Mouse (Mus musculus) liver, embryonic 16.5 days (tissue): ENCODE results near the gene Lrp6. TPM values are rescaled to one million over a fixed set of nuclear protein-coding genes. Genes with fewer than 3 reads are reported as not detected.

Source experiments
- ATAC-seq: fragments of 200-750 bp; cut with Nextera tagmentation; 2 replicates; pipeline ENCODE4 v1.8.0; 2017; ENCODE audit warnings: low read depth, mild to moderate bottlenecking, moderate number of reproducible peaks, moderate library complexity
- H3K27ac ChIP-seq: fragments of 300-500 bp; sonication (generic); 2 replicates; pipeline ENCODE4 v1.5.1; 2014; ENCODE audit warnings: mild to moderate bottlenecking, low read length
- H3K27me3 ChIP-seq: fragments of 300-500 bp; sonication (generic); 2 replicates; pipeline ENCODE4 v1.6.1; 2014; ENCODE audit warnings: low read depth, low read length, mixed read lengths; ENCODE audit not compliant: control insufficient read depth, insufficient read depth
- H3K36me3 ChIP-seq: fragments of 300-500 bp; sonication (generic); 2 replicates; pipeline ENCODE4 v1.6.1; 2014; ENCODE audit warnings: mild to moderate bottlenecking; ENCODE audit not compliant: control insufficient read depth, insufficient read depth
- H3K4me1 ChIP-seq: fragments of 300-500 bp; sonication (generic); 2 replicates; pipeline ENCODE4 v1.6.1; 2014; ENCODE audit warnings: low read depth, low read length, mixed read lengths; ENCODE audit not compliant: control insufficient read depth
- H3K4me2 ChIP-seq: fragments of 300-500 bp; sonication (generic); 2 replicates; pipeline ENCODE4 v1.6.1; 2014; ENCODE audit warnings: low read depth, low read length, mixed read lengths
- H3K4me3 ChIP-seq: fragments of 300-500 bp; sonication (generic); 2 replicates; pipeline ENCODE4 v1.5.1; 2014; ENCODE audit warnings: low read depth, mild to moderate bottlenecking, low read length
- H3K9ac ChIP-seq: fragments of 300-500 bp; sonication (generic); 2 replicates; pipeline ENCODE4 v1.6.1; 2014; ENCODE audit warnings: low read depth, low read length
- H3K9me3 ChIP-seq: fragments of 300-500 bp; sonication (generic); replicated peaks from 2 replicates; pipeline ENCODE4 v1.6.1; 2016; ENCODE audit warnings: low read length; ENCODE audit not compliant: control insufficient read depth
- WGBS: fragments of 180-500 bp; shearing (Covaris S2); extraction: QIAGEN DNeasy Blood & Tissue Kit; methylation state at CpG from one replicate; pipeline ENCODE4 v1.1.7; 2014; ENCODE audit not compliant: insufficient replicate concordance; 5-methylcytosine and 5-hydroxymethylcytosine counted together
- polyA plus RNA-seq: library from polyadenylated mRNA; unstranded; fragments of >200 nt; fragmentation: Nextera tagmentation; extraction: Ambion mirVana; gene quantifications from 2 replicates; pipeline ENCODE4 v1.2.1, GENCODE M21; 2015

Gene Lrp6
- polyA plus RNA-seq, 1 experiment from 2014 or later, result 7.8 TPM

DNA sequence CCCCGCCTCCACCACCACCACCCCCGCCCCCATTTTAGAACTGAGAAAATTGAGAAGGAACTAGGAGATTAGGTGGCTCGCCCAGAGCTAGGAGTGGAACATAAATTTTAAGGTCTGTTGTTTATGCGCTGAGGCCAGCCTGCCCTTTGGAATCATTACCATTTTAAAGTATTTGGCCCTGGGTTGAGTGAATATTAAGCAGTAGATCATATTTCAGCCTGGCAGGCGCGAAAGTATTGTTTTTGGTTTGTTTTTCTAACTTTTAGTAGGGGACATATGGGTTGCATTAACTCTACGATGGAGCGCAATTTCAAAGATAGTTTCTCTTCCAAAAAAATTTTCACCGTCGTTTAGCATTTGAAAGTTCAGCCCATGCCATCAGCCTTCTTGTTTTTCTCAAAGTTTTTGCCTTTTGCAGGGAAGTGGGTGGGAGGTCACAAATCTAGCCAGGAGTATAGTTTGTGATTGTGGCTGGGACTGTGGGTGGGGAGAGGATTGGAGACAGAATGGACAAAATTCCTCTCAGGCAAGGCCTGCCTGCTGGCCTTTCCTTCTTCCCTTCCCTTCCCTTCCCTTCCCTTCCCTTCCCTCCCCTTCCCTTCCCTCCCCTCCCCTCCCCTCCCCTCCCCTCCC is 35.7 kb upstream of the Lrp6 start:
- Histone ChIP-seq H3K27me3 (no peaks in the 10 kb centered on the region), H3K4me2 (no peak overlapping the region), H3K9me3 (no peaks in the 10 kb centered on the region), H3K4me3 (no peak overlapping the region), H3K4me1 (no peaks in the 10 kb centered on the region; the same call in 1 of the 2 replicates), H3K27ac (no peak overlapping the region), H3K36me3 (no peaks in the 10 kb centered on the region), H3K9ac (no peak overlapping the region)
- WGBS, result 49% methylated on average over 10 of the region's 10 CpGs
- ATAC-seq, result no peak

DNA sequence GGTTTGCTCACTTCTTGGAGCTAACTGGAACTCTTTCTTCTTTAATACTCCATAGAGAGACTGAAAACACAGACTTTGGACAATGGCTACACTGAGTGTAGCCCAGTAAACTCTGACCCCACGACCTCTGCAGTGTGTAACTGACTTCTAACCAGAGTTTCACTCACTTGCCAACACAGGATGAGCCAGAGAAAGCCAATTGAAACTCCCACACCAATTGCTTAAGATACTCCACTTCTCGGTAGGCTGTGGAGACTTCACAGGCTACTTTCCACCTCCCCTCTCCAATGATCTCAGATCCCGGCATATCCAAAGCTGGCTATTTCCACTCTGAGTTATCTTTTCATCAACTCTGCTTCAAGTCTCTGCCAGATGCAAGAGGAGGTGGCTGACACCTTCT is 35.0 kb upstream of the Lrp6 start:
- Histone ChIP-seq H3K4me2 (no peak overlapping the region), H3K4me1 (no peaks in the 10 kb centered on the region; the same call in 1 of the 2 replicates), H3K9ac (no peak overlapping the region), H3K36me3 (no peaks in the 10 kb centered on the region), H3K9me3 (no peaks in the 10 kb centered on the region), H3K27me3 (no peaks in the 10 kb centered on the region), H3K27ac (peak overlapping the region; percentile 60), H3K4me3 (no peak overlapping the region)
- 34% methylated on average over 3 of the region's 3 CpGs for WGBS
- ATAC-seq, result peak; percentile 71

DNA sequence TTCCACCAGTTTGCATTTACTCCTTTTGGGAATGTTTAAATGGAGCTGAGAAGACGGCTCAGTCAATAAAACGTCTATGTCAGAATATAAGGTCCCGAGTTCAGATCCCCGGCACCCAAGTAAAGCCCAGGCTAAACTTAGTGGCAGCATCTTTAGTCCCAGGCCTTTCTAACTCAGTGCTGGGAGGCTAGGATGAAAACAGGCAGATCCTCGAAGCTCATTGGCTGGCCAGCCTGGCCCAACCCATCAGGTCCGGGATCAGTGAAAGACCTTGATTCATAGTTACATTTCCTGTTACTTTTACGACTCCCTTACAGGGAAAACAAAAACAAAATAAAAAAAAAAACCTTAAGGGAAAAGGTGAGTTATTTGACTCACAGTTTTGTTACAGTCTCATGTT is 34.4 kb upstream of the Lrp6 start:
- no peak for ATAC-seq
- Histone ChIP-seq H3K9me3 (no peaks in the 10 kb centered on the region), H3K4me3 (no peak overlapping the region), H3K36me3 (no peaks in the 10 kb centered on the region), H3K27me3 (no peaks in the 10 kb centered on the region), H3K27ac (peak overlapping the region; percentile 60), H3K9ac (no peak overlapping the region), H3K4me1 (no peaks in the 10 kb centered on the region; the same call in 1 of the 2 replicates), H3K4me2 (no peak overlapping the region)
- WGBS, result 45% methylated on average over 7 of the region's 7 CpGs

DNA sequence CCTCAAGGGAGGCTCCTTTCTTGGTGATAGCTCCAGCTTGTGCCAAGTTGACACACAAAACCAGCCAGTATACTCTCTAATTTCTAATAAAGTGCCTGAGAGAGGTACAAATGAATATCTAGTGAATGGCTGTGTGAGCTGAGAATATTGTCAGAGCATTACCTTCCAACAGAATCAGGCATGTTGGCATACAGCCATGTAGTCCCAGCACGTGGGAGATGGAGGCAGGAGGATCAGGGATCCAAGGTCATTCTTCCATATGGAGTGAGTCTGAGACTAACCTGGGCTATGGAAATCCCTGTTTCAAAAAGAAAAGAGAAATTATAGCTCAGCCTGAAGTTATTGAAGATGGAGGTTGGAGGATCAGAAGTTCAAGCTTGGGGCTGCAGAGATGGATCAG is 32.5 kb upstream of the Lrp6 start:
- no peaks in the 10 kb centered on the region for H3K27me3 ChIP-seq
- H3K4me2 ChIP-seq, result no peak overlapping the region
- no peak for ATAC-seq
- no peaks in the 10 kb centered on the region for H3K9me3 ChIP-seq
- 38% methylated on average over 1 of the region's 1 CpGs for WGBS
- no peaks in the 10 kb centered on the region; the same call in 1 of the 2 replicates for H3K4me1 ChIP-seq
- H3K27ac ChIP-seq, result no peak overlapping the region
- no peaks in the 10 kb centered on the region for H3K36me3 ChIP-seq
- no peak overlapping the region for H3K4me3 ChIP-seq
- no peak overlapping the region for H3K9ac ChIP-seq

DNA sequence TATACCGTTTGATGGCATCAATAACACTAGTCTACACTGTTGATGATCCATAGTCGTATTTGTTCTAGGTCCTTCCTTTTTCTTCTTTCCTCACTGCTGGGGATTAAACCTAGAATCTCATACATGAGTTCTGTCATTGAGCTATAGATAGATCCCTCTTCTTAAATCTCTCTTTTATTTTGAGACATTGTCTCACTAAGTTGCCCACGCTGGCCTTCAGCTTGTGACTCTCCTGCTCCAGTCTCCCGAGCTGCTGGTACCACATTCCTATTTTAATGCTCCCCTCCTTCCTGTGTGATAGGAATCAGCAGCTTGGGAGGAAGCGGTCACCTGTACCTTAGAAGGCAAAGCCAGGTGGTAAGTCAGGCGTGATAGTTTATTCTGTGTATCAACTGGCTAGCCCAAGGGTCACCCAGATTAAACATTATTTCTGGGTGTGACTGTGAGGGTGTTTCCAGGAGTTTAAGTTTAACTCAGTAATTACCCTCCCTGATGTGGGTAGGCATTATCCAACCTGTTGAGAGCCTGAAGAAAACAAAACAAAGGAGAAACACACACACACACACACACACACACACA is 31.0 kb upstream of the Lrp6 start:
- Histone ChIP-seq H3K27ac (no peak overlapping the region), H3K27me3 (no peaks in the 10 kb centered on the region), H3K36me3 (no peaks in the 10 kb centered on the region), H3K4me1 (no peaks in the 10 kb centered on the region; the same call in 1 of the 2 replicates), H3K4me3 (no peak overlapping the region), H3K9me3 (no peaks in the 10 kb centered on the region), H3K4me2 (no peak overlapping the region), H3K9ac (no peak overlapping the region)
- 57% methylated on average over 6 of the region's 6 CpGs for WGBS
- peak; percentile 62 for ATAC-seq

- no peak overlapping the region; the same call in 1 of the 2 replicates for H3K4me2 ChIP-seq
- 28% methylated on average over 21 of the region's 21 CpGs for WGBS
- H3K4me3 ChIP-seq, result no peak overlapping the region
- no peak overlapping the region for H3K9ac ChIP-seq
- no peak overlapping the region for H3K27ac ChIP-seq
- ATAC-seq, result peak; percentile 38; the same call in 1 of the 2 replicates
- H3K27me3 ChIP-seq, result no peaks in the 10 kb centered on the region
- H3K36me3 ChIP-seq, result no peaks in the 10 kb centered on the region
- H3K4me1 ChIP-seq, result no peaks in the 10 kb centered on the region
- no peaks in the 10 kb centered on the region for H3K9me3 ChIP-seq
These were observed 28.0 kb upstream of the Lrp6 start for GRCm38 (mm10) chr6:134594569-134595442.

GRCm38 (mm10) chr6:134591614-134592013 is 24.8 kb upstream of the Lrp6 start:
- Histone ChIP-seq H3K4me3 (no peak overlapping the region), H3K4me1 (no peaks in the 10 kb centered on the region)
- WGBS, result 57% methylated on average over 2 of the region's 2 CpGs

DNA sequence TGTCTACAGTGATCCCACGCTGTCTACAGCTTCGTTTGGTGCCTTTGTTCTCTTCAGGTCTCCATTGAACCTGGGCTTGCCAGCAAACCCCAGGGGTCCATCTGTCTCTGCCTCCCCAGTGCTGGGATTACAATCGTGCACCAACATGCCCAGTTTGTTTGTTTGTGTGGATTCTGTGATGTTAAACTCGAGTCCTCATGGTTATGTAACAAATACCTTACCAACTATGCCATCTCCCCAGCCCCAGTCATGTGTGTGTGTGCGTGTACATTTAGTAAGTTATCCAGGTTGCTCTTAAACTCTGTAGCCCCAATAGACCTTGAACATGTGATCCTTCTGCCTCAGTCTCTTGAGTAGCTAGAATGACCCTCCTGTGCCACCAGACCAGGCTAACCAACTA is 19.5 kb upstream of the Lrp6 start:
- H3K9ac ChIP-seq, result no peak overlapping the region
- no peaks in the 10 kb centered on the region for H3K27me3 ChIP-seq
- ATAC-seq, result no peak
- no peak overlapping the region for H3K27ac ChIP-seq
- 62% methylated on average over 5 of the region's 5 CpGs for WGBS
- no peak overlapping the region for H3K4me3 ChIP-seq
- H3K9me3 ChIP-seq, result no peaks in the 10 kb centered on the region
- no peaks in the 10 kb centered on the region for H3K4me1 ChIP-seq
- H3K36me3 ChIP-seq, result no peaks in the 10 kb centered on the region
- H3K4me2 ChIP-seq, result no peak overlapping the region

More at GRCm38 (mm10) chr6:134591614-134592013, 24.8 kb upstream of the Lrp6 start:
- Histone ChIP-seq H3K9me3 (no peaks in the 10 kb centered on the region), H3K27me3 (no peaks in the 10 kb centered on the region), H3K4me2 (no peak overlapping the region), H3K36me3 (no peaks in the 10 kb centered on the region), H3K27ac (no peak overlapping the region), H3K9ac (no peak overlapping the region)
- ATAC-seq, result no peak

DNA sequence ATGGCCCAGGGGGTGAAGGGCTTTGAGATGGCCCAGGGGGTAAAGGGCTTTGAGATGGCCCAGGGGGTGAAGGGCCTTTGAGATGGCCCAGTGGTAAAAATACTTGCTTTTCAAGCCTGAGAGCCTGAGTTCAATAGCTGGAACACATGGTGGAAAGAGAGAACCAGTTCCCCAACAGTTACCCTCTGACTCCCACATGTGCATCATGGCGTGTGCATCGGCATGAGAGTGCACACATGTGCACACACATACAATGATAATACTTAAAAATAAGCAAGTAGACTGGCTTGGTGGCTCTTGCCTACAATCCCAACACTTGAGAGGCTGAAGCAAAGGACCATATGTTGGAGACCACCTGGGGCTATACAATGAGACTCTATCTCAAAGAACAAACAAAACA is 17.9 kb upstream of the Lrp6 start:
- Histone ChIP-seq H3K27me3 (no peaks in the 10 kb centered on the region), H3K4me3 (no peak overlapping the region), H3K4me1 (no peaks in the 10 kb centered on the region), H3K27ac (no peak overlapping the region), H3K9me3 (no peaks in the 10 kb centered on the region), H3K4me2 (no peak overlapping the region), H3K9ac (no peak overlapping the region), H3K36me3 (no peaks in the 10 kb centered on the region)
- no peak for ATAC-seq
- WGBS, result 80% methylated on average over 2 of the region's 2 CpGs
